In the genomic region with DNA sequence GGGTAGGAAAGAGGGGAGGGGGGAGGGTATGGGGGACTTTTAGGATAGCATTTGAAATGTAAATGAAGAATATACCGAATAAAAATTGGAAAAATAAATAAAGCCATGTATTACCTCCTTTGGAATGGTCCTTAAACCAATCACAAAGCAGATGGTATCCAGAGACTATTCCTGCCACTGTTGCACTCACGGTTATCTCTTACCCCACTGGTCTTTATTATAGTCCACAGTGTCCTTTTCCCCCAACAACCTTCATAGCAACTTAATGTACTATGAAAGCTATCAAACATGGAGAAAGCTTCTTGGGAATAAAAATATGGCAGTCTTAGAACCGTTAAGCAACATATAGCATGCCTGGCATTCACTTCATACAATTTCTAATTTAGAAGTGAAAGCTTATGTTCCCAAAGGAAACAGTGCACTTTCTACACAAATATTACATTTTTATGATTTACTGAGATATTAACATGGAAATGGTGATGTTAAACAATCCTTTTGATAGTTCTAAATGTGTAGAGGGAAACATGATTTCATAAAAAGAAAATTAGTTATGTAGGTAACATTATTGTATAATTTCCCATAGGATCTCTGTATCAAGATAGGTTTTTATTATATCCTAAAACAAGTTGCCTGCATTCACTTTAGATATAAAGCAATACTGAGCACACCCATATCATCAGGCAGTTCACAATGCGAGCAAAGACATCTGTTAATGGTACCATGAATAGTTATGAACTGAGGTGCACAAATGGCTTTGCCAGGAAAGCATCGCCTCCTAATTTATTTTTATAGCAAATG, we compare ENCODE assay signal across 15 mouse cellular contexts.
"Had no signal": no experiment of that assay in that cellular context is flagged by ENCODE, and none has a peak within 500 bp of the region (broad histone marks: within the 10 kb centered on the region; RNA-seq: fewer than 3 reads in every experiment).

No protein-coding gene starts in this region.

- H3K36me3 ChIP-seq: kidney, embryonic 15.5 days; liver, embryonic 13.5 days had no signal

- H3K27me3 ChIP-seq: kidney, embryonic 15.5 days; liver, embryonic 13.5 days had no signal

- H3K9ac ChIP-seq: kidney, embryonic 15.5 days; liver, embryonic 13.5 days; lung, embryonic 14.5 days had no signal

- H3K4me2 ChIP-seq: kidney, embryonic 15.5 days; liver, embryonic 13.5 days; lung, embryonic 14.5 days; midbrain, embryonic 11.5 days had no signal

- H3K4me3 ChIP-seq: kidney, embryonic 15.5 days; left cerebral cortex, adult 2 months; liver, embryonic 13.5 days had no signal

- H3K4me1 ChIP-seq: kidney, embryonic 15.5 days; liver, embryonic 13.5 days had no signal

- DNase-seq: kidney, adult 11 months; kidney, adult 8-10 months; kidney, postnatal 10 days; kidney, postnatal 36 days; layer of hippocampus, postnatal 36 days; liver, embryonic 13.5 days; lung, embryonic 14.5 days; lung, postnatal 36 days; midbrain, embryonic 14.5 days; thymus, adult 18-20 months; thymus, postnatal 36 days had no signal

- H3K27ac ChIP-seq: kidney, embryonic 15.5 days; left cerebral cortex, adult 2 months; liver, embryonic 13.5 days had no signal

- ATAC-seq: lung, postnatal 0 days had no signal

- H3K9me3 ChIP-seq: kidney, embryonic 15.5 days; liver, embryonic 13.5 days had no signal
